8 mouse cellular contexts compared by ENCODE assay signal in the genomic region with DNA sequence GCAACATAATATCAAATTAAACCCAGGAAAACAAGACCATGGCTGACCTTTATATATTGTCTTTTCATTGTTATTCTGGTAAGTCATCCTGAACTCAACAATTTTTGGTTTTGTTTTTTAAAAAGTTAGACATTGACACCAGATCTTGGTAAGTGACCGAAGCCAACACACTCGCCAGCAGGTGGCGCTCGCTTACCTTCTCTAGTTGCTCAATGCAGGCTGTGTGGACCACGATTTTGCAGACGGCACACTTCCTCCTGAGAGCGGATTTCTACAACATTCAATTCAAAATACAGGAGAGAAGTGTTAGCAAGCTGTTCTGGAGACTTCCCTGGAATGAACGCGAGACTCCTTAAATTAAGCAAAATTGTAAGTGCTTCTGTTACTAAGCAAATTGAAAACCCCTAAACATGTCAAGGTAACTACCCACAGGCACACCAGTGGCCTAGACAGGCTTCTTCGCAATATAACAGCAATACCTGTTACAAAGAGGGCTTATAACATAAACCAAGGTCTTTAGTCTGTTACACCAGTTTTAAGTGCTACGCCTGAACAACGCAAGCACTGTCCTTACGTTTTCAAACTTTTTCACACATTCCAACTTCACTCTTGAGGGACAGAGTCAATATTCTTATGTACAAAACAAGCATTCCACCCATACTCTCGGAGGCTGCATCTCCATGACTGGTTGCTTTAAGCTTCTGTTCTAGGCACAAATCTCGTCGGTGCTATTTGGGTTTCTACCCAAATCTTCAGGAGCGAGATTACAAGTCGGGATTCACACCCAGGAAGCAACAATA.
DNase-seq lines count a peak whose midpoint lies in the region; ATAC-seq and TF ChIP-seq lines count a peak whose summit lies in the region.

No protein-coding gene starts in this region.

- ATAC-seq in heart, embryonic 15.5 days (replicated peaks; ENCODE audit: insufficient number of reproducible peaks, insufficient read depth, low FRiP score, low read depth): peak; percentile 55; the same call in 1 of the 2 replicates
- no peak for ATAC-seq in liver, embryonic 14.5 days (ENCODE audit: insufficient read depth)
- peak; percentile 81 for ATAC-seq in neural tube, embryonic 14.5 days (ENCODE audit: low read depth)

- H3K4me2 ChIP-seq in heart, embryonic 15.5 days: peak overlapping the region; percentile 68
- no peak overlapping the region for H3K4me2 ChIP-seq in liver, embryonic 14.5 days (ENCODE audit: low read depth)
- H3K4me2 ChIP-seq in neural tube, embryonic 14.5 days (ENCODE audit: low read depth, low read length): no peak overlapping the region

- H3K27me3 ChIP-seq in C2C12 (ENCODE audit: control insufficient read depth, insufficient read depth, insufficient read length): no peaks in the 10 kb centered on the region
- H3K27me3 ChIP-seq in forebrain, embryonic 10.5 days (ENCODE audit: poor library complexity, severe bottlenecking): no peaks in the 10 kb centered on the region
- H3K27me3 ChIP-seq in heart, embryonic 15.5 days: no peaks in the 10 kb centered on the region
- H3K27me3 ChIP-seq in liver, embryonic 14.5 days (ENCODE audit: control insufficient read depth, insufficient read depth, low read length): no peaks in the 10 kb centered on the region
- H3K27me3 ChIP-seq in neural tube, embryonic 14.5 days (ENCODE audit: control insufficient read depth, insufficient read depth, low read length): no peaks in the 10 kb centered on the region

- H3K4me3 ChIP-seq in C2C12 (ENCODE audit: insufficient read depth, poor library complexity, severe bottlenecking): no peak overlapping the region
- H3K4me3 ChIP-seq in forebrain, embryonic 10.5 days: no peak overlapping the region
- peak overlapping the region; percentile 36; the same call in 1 of the 2 replicates for H3K4me3 ChIP-seq in heart, embryonic 15.5 days
- no peak overlapping the region for H3K4me3 ChIP-seq in liver, embryonic 14.5 days (ENCODE audit: insufficient read depth in 1 of 2, low read depth in 2 of 2, low read length in 2 of 2)
- H3K4me3 ChIP-seq in neural tube, embryonic 14.5 days (ENCODE audit: low read depth, low read length): no peak overlapping the region

- no peaks in the 10 kb centered on the region for H3K9me3 ChIP-seq in forebrain, embryonic 10.5 days
- no peaks in the 10 kb centered on the region for H3K9me3 ChIP-seq in heart, embryonic 15.5 days (replicated peaks)
- no peaks in the 10 kb centered on the region for H3K9me3 ChIP-seq in liver, embryonic 14.5 days (ENCODE audit: control insufficient read depth, low read length)
- no peaks in the 10 kb centered on the region for H3K9me3 ChIP-seq in neural tube, embryonic 14.5 days (ENCODE audit: control insufficient read depth, low read length)

- no peak overlapping the region for H3K9ac ChIP-seq in heart, embryonic 15.5 days
- H3K9ac ChIP-seq in liver, embryonic 14.5 days (replicated peaks): no peak overlapping the region
- no peak overlapping the region for H3K9ac ChIP-seq in neural tube, embryonic 14.5 days (replicated peaks; ENCODE audit: low read depth, low read length)

- no peaks in the 10 kb centered on the region for H3K79me3 ChIP-seq in C2C12 (ENCODE audit: low read depth)

- no peak for TF ChIP-seq EP300 in liver, embryonic 14.5 days (IDR thresholded peaks at IDR 0.05; ENCODE audit: low read depth)

- no peaks in the 10 kb centered on the region for H3K36me3 ChIP-seq in C2C12 (ENCODE audit: control insufficient read depth, insufficient read depth)
- no peaks in the 10 kb centered on the region for H3K36me3 ChIP-seq in forebrain, embryonic 10.5 days (replicated peaks)
- no peaks in the 10 kb centered on the region for H3K36me3 ChIP-seq in heart, embryonic 15.5 days
- no peaks in the 10 kb centered on the region for H3K36me3 ChIP-seq in liver, embryonic 14.5 days (replicated peaks; ENCODE audit: control insufficient read depth, insufficient read depth, low read depth)
- H3K36me3 ChIP-seq in neural tube, embryonic 14.5 days (ENCODE audit: control insufficient read depth, insufficient read depth, low read length): no peaks in the 10 kb centered on the region

- no peak for TF ChIP-seq POLR2A in brain, embryonic 14.5 days (IDR thresholded peaks at IDR 0.05; ENCODE audit: borderline replicate concordance, extremely low read depth, insufficient read depth, insufficient read length, poor library complexity, severe bottlenecking)

- no peak overlapping the region for H3ac ChIP-seq in C2C12 (ENCODE audit: control insufficient read depth, insufficient read length, low read depth)

- no peaks in the 10 kb centered on the region for H3K79me2 ChIP-seq in C2C12 (ENCODE audit: control insufficient read depth, insufficient read depth)

- H3K4me1 ChIP-seq in forebrain, embryonic 10.5 days: no peaks in the 10 kb centered on the region
- 0 out of 2 replicates have a peak, but pooled peaks cover 7% of the 10 kb centered on the region for H3K4me1 ChIP-seq in heart, embryonic 15.5 days (replicated peaks)
- no peaks in the 10 kb centered on the region for H3K4me1 ChIP-seq in liver, embryonic 14.5 days (replicated peaks; ENCODE audit: control insufficient read depth in 2 of 2, insufficient read depth in 2 of 2, low read length in 1 of 2)
- H3K4me1 ChIP-seq in neural tube, embryonic 14.5 days (ENCODE audit: control insufficient read depth, insufficient read depth, low read length): no peaks in the 10 kb centered on the region

- WGBS in forebrain, embryonic 10.5 days: 51% methylated on average over 18 of the region's 18 CpGs
- WGBS in heart, embryonic 15.5 days: 46% methylated on average over 18 of the region's 18 CpGs
- 40% methylated on average over 18 of the region's 18 CpGs for WGBS in liver, embryonic 14.5 days (ENCODE audit: insufficient replicate concordance)
- WGBS in neural tube, embryonic 14.5 days: 52% methylated on average over 18 of the region's 18 CpGs

- peak; percentile 87 for TF ChIP-seq CTCF in C2C12 (IDR thresholded peaks at IDR 0.05; ENCODE audit: control insufficient read depth, insufficient read depth, insufficient read length)
- TF ChIP-seq CTCF in brain, embryonic 14.5 days (IDR thresholded peaks at IDR 0.05; ENCODE audit: borderline replicate concordance, extremely low read depth, insufficient read depth, insufficient read length): peak; percentile 93
- peak; percentile 90 for TF ChIP-seq CTCF in liver, embryonic 14.5 days (IDR thresholded peaks at IDR 0.05; ENCODE audit: low read depth)

- peak; percentile 95 for DNase-seq in brain, embryonic 14.5 days (ENCODE audit: low read depth)
- peak; percentile 82 for DNase-seq in forebrain, embryonic 10.5 days (ENCODE audit: extremely low spot score, low spot score)
- DNase-seq in kidney, postnatal 14 days: peak; percentile 87
- peak; percentile 41 to 52 (median 48) for DNase-seq in liver, embryonic 14.5 days (ENCODE audit: low read depth in 3 of 3, low spot score in 3 of 3)
- peak; percentile 93 for DNase-seq in testis, postnatal 10 days (ENCODE audit: low spot score)

- no peak overlapping the region for H3K27ac ChIP-seq in forebrain, embryonic 10.5 days
- peak overlapping the region; percentile 82 for H3K27ac ChIP-seq in heart, embryonic 15.5 days
- H3K27ac ChIP-seq in liver, embryonic 14.5 days: no peak overlapping the region
- H3K27ac ChIP-seq in neural tube, embryonic 14.5 days (ENCODE audit: low read depth, low read length): no peak overlapping the region

TF ChIP-seq in C2C12, 6 proteins besides CTCF, POLR2A, EP300 and RAD21:
- TF ChIP-seq MYOD1 (IDR thresholded peaks at IDR 0.05; ENCODE audit: control insufficient read depth, insufficient read length, low read depth) (no peak), CEBPB (IDR thresholded peaks at IDR 0.05; ENCODE audit: low read depth) (peak; percentile 65), MYOG (IDR thresholded peaks at IDR 0.05; ENCODE audit: control insufficient read depth, extremely low read depth, insufficient read length) (no peak), FOSL1 (IDR thresholded peaks at IDR 0.05; ENCODE audit: insufficient read depth, low read length, poor library complexity, severe bottlenecking) (no peak)
